Mouse (Mus musculus) hindlimb bud, embryonic 11.5 days (tissue): Measurements from ENCODE around the gene Egflam.

Source experiments
- DNase-seq: peaks from one replicate; pipeline ENCODE4 v3.0.0-alpha.2; 2012; ENCODE audit warnings: low read depth, low spot score; ENCODE audit errors: extremely low spot score

Gene Egflam

GRCm38 (mm10) chr15:7189678-7190454 lies 208.3 kb downstream of the Egflam start:
- no peak for DNase-seq

- DNase-seq: no peak
Observed at GRCm38 (mm10) chr15:7187682-7188081, 210.5 kb downstream of the Egflam start.

GRCm38 (mm10) chr15:7180576-7180975 lies 217.6 kb downstream of the Egflam start:
- DNase-seq: no peak

- no peak for DNase-seq
Observed at GRCm38 (mm10) chr15:7173776-7174175, 224.4 kb downstream of the Egflam start.

- no peak for DNase-seq
Observed at GRCm38 (mm10) chr15:7173346-7173745, 224.8 kb downstream of the Egflam start.

GRCm38 (mm10) chr15:7172875-7173274 lies 225.3 kb downstream of the Egflam start:
- DNase-seq: no peak

- DNase-seq: no peak
Observed at GRCm38 (mm10) chr15:7167906-7168532, 230.2 kb downstream of the Egflam start.

GRCm38 (mm10) chr15:7167238-7167905 lies 230.8 kb downstream of the Egflam start:
- DNase-seq: no peak

GRCm38 (mm10) chr15:7166735-7167134 lies 231.5 kb downstream of the Egflam start:
- DNase-seq: no peak

GRCm38 (mm10) chr15:7163851-7164250 lies 234.3 kb downstream of the Egflam start:
- no peak for DNase-seq

GRCm38 (mm10) chr15:7160321-7160720 lies 237.9 kb downstream of the Egflam start:
- no peak for DNase-seq

GRCm38 (mm10) chr15:7159869-7160268 lies 238.3 kb downstream of the Egflam start:
- DNase-seq: no peak

- no peak for DNase-seq
Observed at GRCm38 (mm10) chr15:7157658-7158057, 240.5 kb downstream of the Egflam start.
